Mouse (Mus musculus) forebrain, embryonic 16.5 days (tissue): Measurements from ENCODE around the gene Gm20388. TPM values are rescaled to one million over a fixed set of nuclear protein-coding genes. Genes with fewer than 3 reads are reported as not detected.

Experiments used
- ATAC-seq: fragments of 200-750 bp; cut with Nextera tagmentation; 2 replicates; pipeline ENCODE4 v1.8.0; 2017; ENCODE audit warnings: mild to moderate bottlenecking, moderate library complexity
- H3K27ac ChIP-seq: fragments of 300-500 bp; sonication (generic); 2 replicates; pipeline ENCODE4 v1.5.1; 2014; ENCODE audit warnings: low read length, control low read depth
- H3K27me3 ChIP-seq: fragments of 300-500 bp; sonication (generic); replicated peaks from 2 replicates; pipeline ENCODE4 v1.6.1; 2014; ENCODE audit warnings: low read length; ENCODE audit not compliant: control insufficient read depth, insufficient read depth
- H3K36me3 ChIP-seq: fragments of 300-500 bp; sonication (generic); 2 replicates; pipeline ENCODE4 v1.6.1; 2014; ENCODE audit not compliant: control insufficient read depth, insufficient read depth
- H3K4me1 ChIP-seq: fragments of 300-500 bp; sonication (generic); replicated peaks from 2 replicates; pipeline ENCODE4 v1.6.1; 2014; ENCODE audit warnings: low read length; ENCODE audit not compliant: control insufficient read depth, insufficient read depth
- H3K4me2 ChIP-seq: fragments of 300-500 bp; sonication (generic); 2 replicates; pipeline ENCODE4 v1.6.1; 2014; ENCODE audit warnings: mild to moderate bottlenecking, low read length, control low read depth
- H3K4me3 ChIP-seq: fragments of 300-500 bp; sonication (generic); replicated peaks from 2 replicates; pipeline ENCODE4 v1.5.1; 2014; ENCODE audit warnings: mild to moderate bottlenecking, low read length, control low read depth
- H3K9ac ChIP-seq: fragments of 300-500 bp; sonication (generic); replicated peaks from 2 replicates; pipeline ENCODE4 v1.6.1; 2014; ENCODE audit warnings: low read depth, low read length, control low read depth
- H3K9me3 ChIP-seq: fragments of 300-500 bp; sonication (generic); 2 replicates; pipeline ENCODE4 v1.6.1; 2016; ENCODE audit warnings: low read length; ENCODE audit not compliant: control insufficient read depth
- WGBS: fragments of 180-500 bp; shearing (Covaris S2); extraction: QIAGEN DNeasy Blood & Tissue Kit; methylation state at CpG from one replicate; pipeline ENCODE4 v1.1.7; 2014; 5-methylcytosine and 5-hydroxymethylcytosine counted together
- polyA plus RNA-seq: library from polyadenylated mRNA; unstranded; fragments of >200 nt; fragmentation: Nextera tagmentation; extraction: Ambion mirVana; gene quantifications from 2 replicates; pipeline ENCODE4 v1.2.1, GENCODE M21; 2015

The Gm20388 gene
- polyA plus RNA-seq, 1 experiment from 2014 or later = 4.7 TPM

GRCm38 (mm10) chr8:122865441-122865840, 2954.8 kb downstream of the Gm20388 start:
- no peaks in the 10 kb centered on the region for H3K4me1 ChIP-seq
- H3K9me3 ChIP-seq = peaks cover 10% of the 10 kb centered on the region
- no peak overlapping the region for H3K27ac ChIP-seq
- H3K27me3 ChIP-seq = no peaks in the 10 kb centered on the region
- 65% methylated on average over 10 of the region's 10 CpGs for WGBS
- peak overlapping the region; percentile 33 for H3K4me3 ChIP-seq
- H3K9ac ChIP-seq = no peak overlapping the region
- peak overlapping the region; percentile 32 for H3K4me2 ChIP-seq
- no peak for ATAC-seq
- H3K36me3 ChIP-seq = no peaks in the 10 kb centered on the region

DNA sequence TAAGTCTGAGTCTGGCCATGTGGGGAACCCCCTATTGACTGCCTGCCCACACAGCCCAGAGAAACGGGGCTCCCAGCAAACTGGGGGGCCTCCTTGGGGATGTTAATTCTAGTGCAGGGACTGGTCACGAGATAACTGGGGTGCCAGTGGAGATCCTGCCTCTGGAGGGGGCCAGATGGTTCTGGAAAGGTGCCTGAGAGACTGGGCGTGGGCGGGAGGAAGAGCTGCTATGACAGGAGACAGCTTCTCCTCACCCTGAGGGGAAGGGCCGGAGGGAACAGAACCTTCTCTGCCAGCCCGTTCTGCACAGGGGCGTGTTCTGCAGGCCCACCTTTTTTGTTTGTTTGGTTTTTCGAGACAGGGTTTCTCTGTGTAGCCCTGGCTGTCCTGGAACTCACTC, 2955.6 kb downstream of the Gm20388 start:
- no peak overlapping the region for H3K9ac ChIP-seq
- H3K9me3 ChIP-seq = peaks cover 10% of the 10 kb centered on the region
- no peak overlapping the region for H3K27ac ChIP-seq
- no peaks in the 10 kb centered on the region for H3K27me3 ChIP-seq
- WGBS = 80% methylated on average over 8 of the region's 8 CpGs
- H3K36me3 ChIP-seq = no peaks in the 10 kb centered on the region
- H3K4me3 ChIP-seq = no peak overlapping the region
- H3K4me1 ChIP-seq = no peaks in the 10 kb centered on the region
- ATAC-seq = no peak
- H3K4me2 ChIP-seq = no peak overlapping the region

DNA sequence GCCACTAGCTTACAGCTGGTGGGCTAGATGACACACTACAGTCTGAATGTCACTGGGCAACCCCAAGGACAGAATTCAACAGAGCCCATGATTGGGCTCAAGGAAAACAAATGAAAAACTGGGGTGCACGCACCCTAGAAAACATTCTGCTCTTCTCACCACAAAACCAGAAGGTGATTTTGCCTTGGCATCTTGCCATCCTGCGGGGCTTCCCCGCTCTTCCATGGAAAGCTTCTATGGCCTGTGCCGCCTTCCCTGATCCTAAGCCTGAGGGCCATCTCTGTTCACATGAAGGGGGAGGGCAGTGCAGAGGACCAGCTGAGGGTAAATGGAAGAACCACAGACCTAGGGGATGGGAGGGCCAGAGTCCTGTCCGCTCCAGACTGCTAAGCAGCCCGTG, 2957.3 kb downstream of the Gm20388 start:
- H3K4me1 ChIP-seq = no peaks in the 10 kb centered on the region
- ATAC-seq = no peak
- peaks cover 10% of the 10 kb centered on the region for H3K9me3 ChIP-seq
- H3K36me3 ChIP-seq = no peaks in the 10 kb centered on the region
- H3K9ac ChIP-seq = no peak overlapping the region
- WGBS = 87% methylated on average over 6 of the region's 6 CpGs
- H3K27ac ChIP-seq = no peak overlapping the region
- no peaks in the 10 kb centered on the region for H3K27me3 ChIP-seq
- H3K4me2 ChIP-seq = no peak overlapping the region
- H3K4me3 ChIP-seq = no peak overlapping the region

- Histone ChIP-seq H3K36me3 (no peaks in the 10 kb centered on the region), H3K4me1 (no peaks in the 10 kb centered on the region), H3K27ac (no peak overlapping the region), H3K9me3 (peaks cover 2% of the 10 kb centered on the region), H3K4me2 (no peak overlapping the region), H3K9ac (no peak overlapping the region), H3K27me3 (no peaks in the 10 kb centered on the region), H3K4me3 (no peak overlapping the region)
- ATAC-seq = no peak
- WGBS = 16% methylated on average over 31 of the region's 31 CpGs
Measured at GRCm38 (mm10) chr8:122870377-122870863, 2959.8 kb downstream of the Gm20388 start.

- WGBS = 59% methylated on average over 9 of the region's 9 CpGs
- no peaks in the 10 kb centered on the region for H3K27me3 ChIP-seq
- no peak overlapping the region for H3K4me3 ChIP-seq
- no peaks in the 10 kb centered on the region for H3K4me1 ChIP-seq
- no peaks in the 10 kb centered on the region for H3K36me3 ChIP-seq
- H3K27ac ChIP-seq = no peak overlapping the region
- no peak overlapping the region for H3K9ac ChIP-seq
- H3K9me3 ChIP-seq = no peaks in the 10 kb centered on the region
- H3K4me2 ChIP-seq = no peak overlapping the region
- ATAC-seq = no peak
Measured at GRCm38 (mm10) chr8:122871663-122872062, 2961.0 kb downstream of the Gm20388 start.

GRCm38 (mm10) chr8:122873171-122873570, 2962.5 kb downstream of the Gm20388 start:
- 43% methylated on average over 6 of the region's 6 CpGs for WGBS
- no peaks in the 10 kb centered on the region for H3K27me3 ChIP-seq
- no peak overlapping the region for H3K4me3 ChIP-seq
- no peak for ATAC-seq
- H3K4me1 ChIP-seq = no peaks in the 10 kb centered on the region
- no peak overlapping the region for H3K4me2 ChIP-seq
- H3K27ac ChIP-seq = no peak overlapping the region
- no peak overlapping the region for H3K9ac ChIP-seq
- H3K9me3 ChIP-seq = no peaks in the 10 kb centered on the region
- H3K36me3 ChIP-seq = no peaks in the 10 kb centered on the region

DNA sequence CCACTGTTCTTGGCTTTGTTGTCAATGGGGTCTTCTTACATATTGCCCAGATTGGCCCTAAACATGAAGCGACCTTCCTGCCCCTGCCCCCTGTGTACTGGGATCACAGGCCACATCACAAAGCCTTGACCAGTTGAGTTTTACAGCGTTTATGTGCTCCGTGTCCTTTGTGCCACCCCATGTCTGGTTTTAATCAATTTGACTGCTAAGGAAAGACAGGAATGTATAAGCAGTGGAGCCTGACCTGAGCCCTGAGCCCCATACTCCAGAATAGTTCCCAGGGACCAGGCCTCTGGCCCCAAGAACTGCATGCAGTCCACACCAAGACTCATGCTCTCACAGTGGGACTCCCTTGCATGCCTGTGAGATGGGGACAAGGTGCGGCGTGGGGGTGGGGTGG, 2964.5 kb downstream of the Gm20388 start:
- H3K4me1 ChIP-seq = no peaks in the 10 kb centered on the region
- no peak overlapping the region for H3K9ac ChIP-seq
- H3K27ac ChIP-seq = no peak overlapping the region
- ATAC-seq = no peak
- no peak overlapping the region for H3K4me2 ChIP-seq
- H3K9me3 ChIP-seq = no peaks in the 10 kb centered on the region
- no peaks in the 10 kb centered on the region for H3K36me3 ChIP-seq
- no peak overlapping the region for H3K4me3 ChIP-seq
- no peaks in the 10 kb centered on the region for H3K27me3 ChIP-seq
- 75% methylated on average over 5 of the region's 5 CpGs for WGBS

DNA sequence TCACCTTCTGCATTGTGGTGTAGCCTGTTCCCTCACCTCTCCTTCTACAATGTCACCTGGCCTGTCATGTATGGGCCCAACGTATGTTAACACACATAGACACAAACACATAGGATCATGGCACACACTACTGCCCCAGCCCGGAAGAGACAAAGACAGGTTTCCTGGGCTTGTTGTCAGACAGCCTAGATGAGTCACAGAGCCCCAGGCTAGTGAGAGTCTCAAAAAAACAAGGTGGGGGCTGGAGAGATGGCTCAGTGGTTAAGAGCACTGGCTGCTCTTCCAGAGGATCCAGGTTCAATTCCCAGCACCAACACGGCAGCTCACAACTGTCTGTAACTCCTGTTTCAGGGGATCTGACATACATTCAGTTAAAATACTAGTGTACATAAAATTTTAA, 2967.6 kb downstream of the Gm20388 start:
- ATAC-seq = no peak

GRCm38 (mm10) chr8:122880302-122880701, 2969.7 kb downstream of the Gm20388 start:
- no peak overlapping the region for H3K4me3 ChIP-seq
- no peak for ATAC-seq
- no peaks in the 10 kb centered on the region for H3K9me3 ChIP-seq
- H3K4me2 ChIP-seq = no peak overlapping the region
- no peak overlapping the region for H3K9ac ChIP-seq
- no peaks in the 10 kb centered on the region for H3K4me1 ChIP-seq
- no peaks in the 10 kb centered on the region for H3K27me3 ChIP-seq
- WGBS = 66% methylated on average over 3 of the region's 3 CpGs
- H3K36me3 ChIP-seq = peaks cover 17% of the 10 kb centered on the region
- H3K27ac ChIP-seq = no peak overlapping the region

More for the DNA sequence above, 2967.6 kb downstream of the Gm20388 start:
- Histone ChIP-seq H3K9ac (no peak overlapping the region), H3K36me3 (peaks cover 4% of the 10 kb centered on the region), H3K27ac (no peak overlapping the region), H3K27me3 (no peaks in the 10 kb centered on the region), H3K9me3 (no peaks in the 10 kb centered on the region), H3K4me3 (no peak overlapping the region), H3K4me2 (no peak overlapping the region), H3K4me1 (no peaks in the 10 kb centered on the region)
- 93% methylated on average over 3 of the region's 3 CpGs for WGBS

- WGBS = 85% methylated on average over 10 of the region's 10 CpGs
- no peaks in the 10 kb centered on the region for H3K4me1 ChIP-seq
- no peaks in the 10 kb centered on the region for H3K9me3 ChIP-seq
- no peak for ATAC-seq
- peaks cover 34% of the 10 kb centered on the region for H3K36me3 ChIP-seq
- H3K4me2 ChIP-seq = no peak overlapping the region
- no peak overlapping the region for H3K27ac ChIP-seq
- H3K9ac ChIP-seq = no peak overlapping the region
- no peak overlapping the region for H3K4me3 ChIP-seq
- no peaks in the 10 kb centered on the region for H3K27me3 ChIP-seq
Measured at GRCm38 (mm10) chr8:122883671-122884070, 2973.0 kb downstream of the Gm20388 start.
